Mouse (Mus musculus) myocyte (in vitro differentiated cells): ENCODE results near the gene Sf3a1.

Experiments
- E2F4 ChIP-seq: IDR thresholded peaks from one replicate; pipeline ENCODE4 v1.6.1; 2011; ENCODE audit warnings: mild to moderate bottlenecking, control low read depth, moderate library complexity; ENCODE audit not compliant: insufficient read depth
- MAX ChIP-seq: IDR thresholded peaks from one replicate; pipeline ENCODE4 v1.6.1; 2011; ENCODE audit warnings: low read depth, mild to moderate bottlenecking, control low read depth
- MYOD1 ChIP-seq, 3 experiments: IDR thresholded peaks; one replicate each; pipeline ENCODE4 v1.6.1; 2011; ENCODE audit warnings: control low read depth in 2 of 3, low read depth in 2 of 3, mild to moderate bottlenecking in 2 of 3, moderate library complexity in 1 of 3; ENCODE audit not compliant: insufficient read length in 2 of 3, control insufficient read depth in 1 of 3
- POLR2A ChIP-seq: IDR thresholded peaks from one replicate; pipeline ENCODE4 v1.6.1; 2011; ENCODE audit warnings: low read depth, mild to moderate bottlenecking, control low read depth, moderate library complexity; ENCODE audit not compliant: insufficient read length
- REST ChIP-seq: IDR thresholded peaks from one replicate; pipeline ENCODE4 v1.6.1; 2011; ENCODE audit warnings: mild to moderate bottlenecking, control low read depth, moderate library complexity; ENCODE audit not compliant: insufficient read depth, insufficient read length
- SRF ChIP-seq: IDR thresholded peaks from one replicate; pipeline ENCODE4 v1.6.1; 2011; ENCODE audit warnings: low read depth; ENCODE audit not compliant: control insufficient read depth, insufficient read length
- TCF12 ChIP-seq: IDR thresholded peaks from one replicate; pipeline ENCODE4 v1.6.1; 2011; ENCODE audit warnings: mild to moderate bottlenecking, control low read depth; ENCODE audit not compliant: poor library complexity, insufficient read depth, severe bottlenecking
- TCF3 ChIP-seq: IDR thresholded peaks from one replicate; pipeline ENCODE4 v1.6.1; 2011; ENCODE audit warnings: low read depth, control low read depth; ENCODE audit not compliant: insufficient read length
- USF1 ChIP-seq: IDR thresholded peaks from one replicate; pipeline ENCODE4 v1.6.1; 2011; ENCODE audit warnings: low read depth, mild to moderate bottlenecking, control low read depth, moderate library complexity

- TF ChIP-seq POLR2A: no peak
- no peak for TF ChIP-seq E2F4
- TF ChIP-seq TCF3: no peak
- TF ChIP-seq MYOD1 (IDR thresholded peaks at IDR 0.05; ENCODE audit: control insufficient read depth in 1 of 3, insufficient read length in 2 of 3, low read depth in 2 of 3): no peak
- TF ChIP-seq TCF12: no peak
- no peak for TF ChIP-seq USF1
- TF ChIP-seq REST: no peak
- TF ChIP-seq SRF: no peak
- TF ChIP-seq MAX: no peak
Observed at GRCm38 (mm10) chr11:4214572-4214971, 54.4 kb downstream of the Sf3a1 start.
